Mouse (Mus musculus): ENCODE data around the gene Snu13. TPM values are rescaled to one million over a fixed set of nuclear protein-coding genes. Genes with fewer than 3 reads are reported as not detected.

Snu13 gene
- polyA plus RNA-seq, 1 experiment, result 124 TPM

DNA sequence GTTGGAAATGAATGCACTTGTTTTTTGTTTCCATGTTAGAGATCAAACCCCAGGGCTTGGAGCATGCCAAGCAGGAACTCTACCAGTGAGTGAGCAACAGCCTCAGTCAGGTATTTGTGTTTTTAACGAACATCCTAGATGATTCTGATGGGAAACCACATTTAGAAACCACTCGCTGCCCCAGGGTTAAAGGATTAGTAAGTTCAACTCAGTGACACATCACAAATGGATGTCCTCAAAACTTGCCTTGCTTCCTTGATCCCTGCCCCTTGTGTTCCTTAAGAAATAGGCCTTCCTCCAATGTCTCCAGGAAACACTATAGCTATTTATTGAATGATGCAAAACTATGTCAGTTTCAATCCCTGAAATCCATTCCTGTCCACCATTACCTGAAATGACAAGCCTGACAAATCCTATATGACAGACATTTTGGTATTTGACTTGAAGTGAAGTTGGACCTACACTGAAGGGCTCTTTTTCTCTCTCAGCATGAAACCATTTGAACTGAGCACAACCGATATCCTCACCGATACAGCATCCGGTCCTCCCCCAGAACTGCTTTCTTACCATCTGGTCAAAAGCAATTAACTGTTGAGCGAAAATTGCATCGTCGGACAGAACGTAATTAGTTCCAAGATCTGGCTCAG is 32.5 kb downstream of the Snu13 start:
- TF ChIP-seq POLR2A (IDR thresholded peaks at IDR 0.05; ENCODE audit: borderline replicate concordance, insufficient read depth, low read length) (no peak), CTCF (IDR thresholded peaks at IDR 0.05; ENCODE audit: borderline replicate concordance, insufficient read depth, low read depth, low read length) (no peak)
- Histone ChIP-seq H3K27me3 (ENCODE audit: control insufficient read depth, insufficient read depth, low read length) (no peaks in the 10 kb centered on the region), H3K27ac (ENCODE audit: insufficient read depth, low read length) (peak overlapping the region; percentile 70), H3K4me1 (ENCODE audit: control insufficient read depth, insufficient read depth, low read length) (peaks cover 2% of the 10 kb centered on the region; the same call in 1 of the 2 replicates), H3K4me3 (replicated peaks; ENCODE audit: insufficient read depth, low read depth, low read length) (peak overlapping the region; percentile 91)
- no peak for DNase-seq
- 14% methylated on average over 9 of the region's 9 CpGs for WGBS

- H3K27ac ChIP-seq (ENCODE audit: insufficient read depth, low read length), result no peak overlapping the region
- H3K4me1 ChIP-seq (ENCODE audit: control insufficient read depth, insufficient read depth, low read length), result peaks cover 2% of the 10 kb centered on the region; the same call in 1 of the 2 replicates
- no peaks in the 10 kb centered on the region for H3K27me3 ChIP-seq (ENCODE audit: control insufficient read depth, insufficient read depth, low read length)
- WGBS, result 76% methylated on average over 6 of the region's 6 CpGs
- H3K4me3 ChIP-seq (replicated peaks; ENCODE audit: insufficient read depth, low read depth, low read length), result no peak overlapping the region
- TF ChIP-seq CTCF (IDR thresholded peaks at IDR 0.05; ENCODE audit: borderline replicate concordance, insufficient read depth, low read depth, low read length) (no peak), POLR2A (IDR thresholded peaks at IDR 0.05; ENCODE audit: borderline replicate concordance, insufficient read depth, low read length) (no peak)
- DNase-seq, result no peak
Measured at GRCm38 (mm10) chr15:82011947-82012346, 35.5 kb downstream of the Snu13 start.

GRCm38 (mm10) chr15:82004257-82004656 is 43.1 kb downstream of the Snu13 start:
- WGBS, result 90% methylated on average over 8 of the region's 8 CpGs
- no peak for DNase-seq
- Histone ChIP-seq H3K4me3 (replicated peaks; ENCODE audit: insufficient read depth, low read depth, low read length) (no peak overlapping the region), H3K4me1 (ENCODE audit: control insufficient read depth, insufficient read depth, low read length) (no peaks in the 10 kb centered on the region), H3K27me3 (ENCODE audit: control insufficient read depth, insufficient read depth, low read length) (no peaks in the 10 kb centered on the region), H3K27ac (ENCODE audit: insufficient read depth, low read length) (no peak overlapping the region)
- TF ChIP-seq CTCF (IDR thresholded peaks at IDR 0.05; ENCODE audit: borderline replicate concordance, insufficient read depth, low read depth, low read length) (no peak), POLR2A (IDR thresholded peaks at IDR 0.05; ENCODE audit: borderline replicate concordance, insufficient read depth, low read length) (no peak)

DNA sequence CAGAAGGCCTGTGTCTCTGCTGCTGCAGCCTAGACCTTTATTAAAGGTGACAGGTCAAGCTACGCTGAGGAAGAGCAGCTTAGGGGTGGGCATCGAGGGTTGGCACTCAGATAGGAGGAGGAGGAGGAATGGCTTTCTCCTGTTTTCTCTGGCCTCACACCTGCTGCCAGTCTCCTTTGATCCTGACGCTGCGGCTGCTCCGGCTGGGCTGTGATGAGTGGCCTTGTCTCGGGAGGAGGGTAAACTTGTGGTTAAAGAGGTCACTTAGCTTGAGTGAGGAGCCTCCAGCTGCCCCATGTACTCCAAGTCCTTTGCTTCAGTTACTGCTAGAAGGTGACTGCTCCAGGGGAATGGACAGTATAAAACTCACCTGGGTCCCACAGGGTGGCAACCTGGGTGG is 53.4 kb downstream of the Snu13 start:
- H3K27me3 ChIP-seq (ENCODE audit: control insufficient read depth, insufficient read depth, low read length), result no peaks in the 10 kb centered on the region
- TF ChIP-seq POLR2A (IDR thresholded peaks at IDR 0.05; ENCODE audit: borderline replicate concordance, insufficient read depth, low read length) (no peak), CTCF (IDR thresholded peaks at IDR 0.05; ENCODE audit: borderline replicate concordance, insufficient read depth, low read depth, low read length) (no peak)
- WGBS, result 80% methylated on average over 6 of the region's 6 CpGs
- H3K4me3 ChIP-seq (replicated peaks; ENCODE audit: insufficient read depth, low read depth, low read length), result no peak overlapping the region
- no peak overlapping the region for H3K27ac ChIP-seq (ENCODE audit: insufficient read depth, low read length)
- H3K4me1 ChIP-seq (ENCODE audit: control insufficient read depth, insufficient read depth, low read length), result peaks cover 3% of the 10 kb centered on the region
- DNase-seq, result no peak

GRCm38 (mm10) chr15:81990549-81990948 is 56.8 kb downstream of the Snu13 start:
- no peak for TF ChIP-seq CTCF (IDR thresholded peaks at IDR 0.05; ENCODE audit: borderline replicate concordance, insufficient read depth, low read depth, low read length)
- no peak for TF ChIP-seq POLR2A (IDR thresholded peaks at IDR 0.05; ENCODE audit: borderline replicate concordance, insufficient read depth, low read length)
- no peak overlapping the region for H3K4me3 ChIP-seq (replicated peaks; ENCODE audit: insufficient read depth, low read depth, low read length)
- 66% methylated on average over 7 of the region's 7 CpGs for WGBS
- H3K4me1 ChIP-seq (ENCODE audit: control insufficient read depth, insufficient read depth, low read length), result peaks cover 3% of the 10 kb centered on the region
- H3K27me3 ChIP-seq (ENCODE audit: control insufficient read depth, insufficient read depth, low read length), result no peaks in the 10 kb centered on the region
- DNase-seq, result no peak
- no peak overlapping the region for H3K27ac ChIP-seq (ENCODE audit: insufficient read depth, low read length)

Other genes with a start within 250 kb of the Snu13 start
- gene Tef, start 245.2 kb downstream of the Snu13 start, polyA plus RNA-seq (2012; rRNA removed), result 279 and 288 TPM in 2 replicates
- 36.9 and 51.5 TPM in 2 replicates for gene Tob2, start 188.8 kb downstream of the Snu13 start, polyA plus RNA-seq (2012; rRNA removed)
- gene Phf5a, start 175.7 kb downstream of the Snu13 start, polyA plus RNA-seq (2012; rRNA removed), result 62.4 and 67.3 TPM in 2 replicates
- 621 and 638 TPM in 2 replicates for gene Aco2, start 175.3 kb downstream of the Snu13 start, polyA plus RNA-seq (2012; rRNA removed)
- gene Polr3h, start 121.4 kb downstream of the Snu13 start, polyA plus RNA-seq (2012; rRNA removed), result 50.4 and 51.2 TPM in 2 replicates
- gene Csdc2, start 110.8 kb downstream of the Snu13 start, polyA plus RNA-seq (2012; rRNA removed), result 258 and 264 TPM in 2 replicates
- 249 and 289 TPM in 2 replicates for gene Pmm1, start 86.7 kb downstream of the Snu13 start, polyA plus RNA-seq (2012; rRNA removed)
- gene 1700029P11Rik, start 67.1 kb downstream of the Snu13 start, polyA plus RNA-seq (2012; rRNA removed), result not detected in 2 replicates
- 35.9 and 37.9 TPM in 2 replicates for gene Xrcc6, start 59.8 kb downstream of the Snu13 start, polyA plus RNA-seq (2012; rRNA removed)
- gene Desi1, start 13.7 kb downstream of the Snu13 start, polyA plus RNA-seq (2012; rRNA removed), result 142 and 156 TPM in 2 replicates
- gene 4930407I10Rik, start 11.6 kb upstream of the Snu13 start, polyA plus RNA-seq (2012; rRNA removed), result not detected in 2 replicates
- 0.06 and 0.13 TPM in 2 replicates for gene Mei1, start 22.4 kb upstream of the Snu13 start, polyA plus RNA-seq (2012; rRNA removed)
- 15.4 and 15.5 TPM in 2 replicates for gene Ccdc134, start 80.3 kb upstream of the Snu13 start, polyA plus RNA-seq (2012; rRNA removed)
- gene Srebf2, start 99.6 kb upstream of the Snu13 start, polyA plus RNA-seq (2012; rRNA removed), result 104 and 105 TPM in 2 replicates
- gene Shisa8, start 165.2 kb upstream of the Snu13 start, polyA plus RNA-seq (2012; rRNA removed), result 65.4 and 69.9 TPM in 2 replicates
- 0.89 and 0.93 TPM in 2 replicates for gene Tnfrsf13c, start 176.8 kb upstream of the Snu13 start, polyA plus RNA-seq (2012; rRNA removed)
- 3.2 and 3.6 TPM in 2 replicates for gene Cenpm, start 197.2 kb upstream of the Snu13 start, polyA plus RNA-seq (2012; rRNA removed)
- 195 and 218 TPM in 2 replicates for gene 1500009C09Rik, start 204.8 kb upstream of the Snu13 start, polyA plus RNA-seq (2012; rRNA removed)
- 306 and 367 TPM in 2 replicates for gene Sept3, start 227.3 kb upstream of the Snu13 start, polyA plus RNA-seq (2012; rRNA removed)

Data from cerebellum, adult 2 months (tissue).